Comparison of ENCODE assay signal across 11 mouse cellular contexts in the genomic region with DNA sequence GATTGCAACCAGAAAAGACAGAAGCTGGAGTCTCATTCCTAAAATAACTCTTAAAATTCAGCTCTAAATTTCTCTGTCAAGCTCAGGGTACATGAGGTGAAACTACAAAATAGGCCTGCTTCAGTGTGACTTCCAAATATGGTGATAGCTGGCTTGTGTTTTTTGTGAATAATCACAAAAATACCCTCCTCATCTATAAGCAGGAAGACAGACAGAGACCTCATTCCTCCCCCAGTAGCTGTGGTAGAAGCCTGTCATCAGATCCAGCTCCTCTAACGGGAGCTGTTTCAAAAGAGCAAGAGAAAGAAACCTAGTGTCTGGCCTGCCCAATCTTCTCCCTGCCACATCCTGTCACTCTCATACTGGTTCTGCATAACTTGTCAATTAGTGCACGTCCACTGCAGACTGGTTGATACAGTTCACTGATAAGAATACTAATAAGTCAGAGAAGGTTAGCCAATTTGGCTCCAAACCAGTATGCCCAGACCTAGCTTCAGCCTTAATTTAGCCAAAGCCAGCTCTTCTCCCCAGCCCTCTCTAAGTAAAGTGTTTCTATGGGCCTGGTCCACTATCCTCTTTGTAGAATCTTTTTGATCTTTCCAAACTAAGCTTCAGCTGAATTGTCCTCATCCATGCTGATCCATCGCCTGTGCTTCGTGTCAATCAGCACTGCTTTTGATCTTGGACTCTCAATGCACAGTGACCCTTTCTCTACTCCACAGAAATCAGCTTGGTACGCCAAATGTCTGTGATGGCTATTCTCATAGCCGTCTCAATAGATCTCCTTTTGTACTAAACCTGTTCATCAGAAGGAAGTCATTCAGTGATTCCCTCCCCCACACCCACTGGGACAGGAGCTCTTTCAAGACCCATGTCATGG.
A peak's percentile ranks its signal among the peaks of the same experiment; 100 is the strongest.
DNase-seq lines count a peak whose midpoint lies in the region; ATAC-seq lines count a peak whose summit lies in the region.
"Had no signal": no experiment of that assay in that cellular context is flagged by ENCODE, and none has a peak within 500 bp of the region (broad histone marks: within the 10 kb centered on the region; RNA-seq: fewer than 3 reads in every experiment).

No protein-coding gene starts in this region.

- H3K9me3 ChIP-seq in lung, embryonic 16.5 days (ENCODE audit: control insufficient read depth, low read length): no peaks in the 10 kb centered on the region
- H3K9me3 ChIP-seq: neural tube, embryonic 12.5 days had no signal

- H3K9ac ChIP-seq in lung, embryonic 16.5 days (ENCODE audit: low read length): no peak overlapping the region
- H3K9ac ChIP-seq: liver, embryonic 14.5 days; neural tube, embryonic 12.5 days had no signal

- no peaks in the 10 kb centered on the region for H3K36me3 ChIP-seq in lung, embryonic 16.5 days (ENCODE audit: control insufficient read depth, insufficient read depth, low read length)
- H3K36me3 ChIP-seq: neural tube, embryonic 12.5 days had no signal

- H3K27me3 ChIP-seq in lung, embryonic 16.5 days (ENCODE audit: control insufficient read depth, insufficient read depth, low read depth, low read length): no peaks in the 10 kb centered on the region
- H3K27me3 ChIP-seq: neural tube, embryonic 12.5 days had no signal

- WGBS in lung, embryonic 16.5 days: 60% methylated on average over 6 of the region's 6 CpGs

- H3K27ac ChIP-seq in lung, embryonic 16.5 days (ENCODE audit: low read length): no peak overlapping the region
- H3K27ac ChIP-seq: hindbrain, postnatal 0 days; liver, embryonic 14.5 days; neural tube, embryonic 12.5 days had no signal

- H3K4me1 ChIP-seq in lung, embryonic 16.5 days (replicated peaks; ENCODE audit: control insufficient read depth, insufficient read depth, low read length): no peaks in the 10 kb centered on the region
- H3K4me1 ChIP-seq: neural tube, embryonic 12.5 days had no signal

- no peak overlapping the region for H3K4me3 ChIP-seq in lung, embryonic 16.5 days (ENCODE audit: low read length)
- H3K4me3 ChIP-seq: neural tube, embryonic 12.5 days had no signal

- peak; percentile 23; the same call in 1 of the 2 replicates for ATAC-seq in lung, embryonic 16.5 days (ENCODE audit: low read depth)
- ATAC-seq: hindbrain, postnatal 0 days had no signal

- no peak overlapping the region for H3K4me2 ChIP-seq in lung, embryonic 16.5 days (ENCODE audit: low read depth, low read length)
- H3K4me2 ChIP-seq: neural tube, embryonic 12.5 days had no signal

- DNase-seq in kidney, adult 9 months: peak; percentile 4
- no peak for DNase-seq in kidney, adult 8-10 months
- DNase-seq in lung, postnatal 4 days: no peak
- peak; percentile 17 for DNase-seq in fibroblast of lung, adult 2 months (ENCODE audit: low read depth)
- peak; percentile 38 for DNase-seq in retina, embryonic 14.5 days (ENCODE audit: low spot score)
- DNase-seq in adrenal gland, postnatal 4 days (ENCODE audit: low spot score in 2 of 2): no peak
- DNase-seq in lung, postnatal 25 days (ENCODE audit: low spot score): no peak

Comparison
In these comparisons a context has a peak if more than half of its experiments do, and no peak if none do; other contexts are left out.
1. DNase-seq: peak in kidney, adult 9 months (single experiment), fibroblast of lung, adult 2 months (single experiment) and retina, embryonic 14.5 days (single experiment); none in kidney, adult 8-10 months (0 of 2), lung, postnatal 4 days (0 of 2), adrenal gland, postnatal 4 days (0 of 2) and lung, postnatal 25 days (single experiment).